Mouse (Mus musculus): ENCODE data around the gene Mbtps1. TPM values are rescaled to one million over a fixed set of nuclear protein-coding genes. Genes with fewer than 3 reads are reported as not detected.

Gene Mbtps1
- total RNA-seq, 1 experiment from 2014 or later: 122 TPM

DNA sequence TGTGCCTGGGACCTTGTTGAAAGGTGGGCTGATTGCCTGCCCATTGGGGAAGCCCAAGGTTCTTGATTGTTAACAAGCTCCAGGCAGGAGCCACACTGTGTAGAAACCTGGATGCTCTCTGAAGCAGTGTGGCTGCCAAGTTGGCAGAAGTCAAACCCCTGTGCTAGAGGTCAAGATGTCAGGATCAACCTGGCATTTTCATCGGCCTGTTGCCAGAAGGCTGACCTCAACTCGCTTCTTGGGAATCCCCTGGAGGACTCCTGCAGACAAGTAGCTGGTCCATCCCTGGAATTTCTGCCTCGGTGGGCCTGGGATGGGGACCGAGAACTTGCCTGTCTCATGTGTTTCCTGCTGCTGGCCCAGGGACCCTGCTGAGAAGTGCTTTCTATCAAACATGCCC is 56.4 kb downstream of the Mbtps1 start:
- no peak for DNase-seq

DNA sequence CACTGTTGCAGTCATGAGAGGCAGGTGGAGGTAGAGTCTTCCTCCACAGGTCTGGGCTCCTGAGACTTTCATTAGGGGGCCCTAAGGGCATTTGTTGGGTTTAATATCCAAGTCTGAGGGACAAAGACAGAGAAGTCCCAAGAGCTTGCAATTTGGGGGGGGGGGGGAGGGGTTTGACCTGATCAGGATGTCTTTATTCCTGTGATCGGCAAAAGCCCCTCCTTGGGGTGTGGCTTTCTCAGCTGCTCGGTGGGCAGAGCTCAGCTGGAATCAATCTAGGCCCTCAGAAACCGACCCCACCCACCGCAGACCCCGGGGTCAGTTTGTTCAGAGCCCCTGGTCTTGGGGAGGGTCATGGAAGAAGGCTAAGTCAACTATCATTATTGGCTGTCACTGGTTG is 56.9 kb downstream of the Mbtps1 start, which contains the start of gene Slc38a8:
TSS of gene Slc38a8 (minus strand) at position 101 of the 400 bp plus-strand sequence.
- DNase-seq: no peak

DNA sequence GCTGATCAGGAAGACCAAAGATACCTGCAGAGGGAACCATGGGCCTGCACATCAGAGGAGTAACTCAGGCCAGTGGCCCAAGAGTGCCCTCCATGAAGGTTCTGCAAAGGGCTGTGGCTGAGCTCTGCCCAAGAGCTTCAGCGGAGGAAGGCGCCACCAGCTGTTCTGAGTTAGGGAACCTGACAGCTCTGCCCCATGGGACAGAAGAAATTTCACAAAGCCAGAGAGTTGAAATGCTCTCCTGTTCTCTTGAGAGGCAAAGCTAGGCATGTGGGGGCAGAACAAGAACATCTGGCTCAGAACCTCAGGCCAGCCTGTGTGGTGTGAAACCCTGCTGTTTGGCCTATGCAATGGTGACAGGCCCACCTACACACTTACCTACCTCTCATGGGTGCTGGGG is 58.7 kb downstream of the Mbtps1 start:
- no peak for DNase-seq

DNA sequence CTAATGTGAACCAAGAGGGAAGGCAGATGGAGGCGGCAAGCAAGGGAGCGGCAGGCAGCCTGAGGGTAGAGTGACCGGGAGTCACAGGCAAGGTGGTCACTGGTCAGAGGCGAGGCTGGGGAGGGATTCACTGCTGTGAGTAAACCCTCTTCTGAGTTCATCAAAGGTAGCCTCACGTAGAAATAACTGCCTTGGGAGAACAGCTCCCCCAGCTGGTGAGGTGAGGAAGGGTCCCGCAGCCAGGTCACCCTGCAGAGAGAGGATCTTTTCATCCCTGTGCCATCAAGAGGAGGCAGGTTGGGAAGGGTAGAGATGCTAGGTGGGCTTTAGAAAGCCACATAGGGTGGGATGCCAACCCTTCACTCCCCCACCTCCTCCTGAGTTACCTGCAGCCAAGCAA is 61.7 kb downstream of the Mbtps1 start:
- DNase-seq: peak; percentile 57

DNA sequence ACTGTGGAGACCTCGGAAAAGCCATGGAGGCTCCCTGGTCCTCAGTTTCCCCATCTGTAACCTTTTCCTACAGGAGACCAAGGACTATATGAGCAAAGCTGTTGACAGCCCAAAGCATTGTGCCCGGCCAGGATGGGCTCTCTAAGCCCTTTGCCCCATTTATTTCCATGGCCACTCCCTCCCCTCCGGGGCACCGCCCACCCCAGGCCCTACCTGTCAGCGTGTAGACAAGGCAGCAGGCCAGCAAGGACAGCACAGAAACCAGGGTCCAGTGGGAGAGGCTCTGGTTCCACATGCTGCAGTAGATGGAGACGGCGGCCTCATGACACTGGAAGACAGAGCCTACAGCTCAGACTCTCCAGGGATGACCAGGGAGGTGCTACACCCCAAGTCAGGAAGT is 71.4 kb downstream of the Mbtps1 start:
- DNase-seq: no peak

DNA sequence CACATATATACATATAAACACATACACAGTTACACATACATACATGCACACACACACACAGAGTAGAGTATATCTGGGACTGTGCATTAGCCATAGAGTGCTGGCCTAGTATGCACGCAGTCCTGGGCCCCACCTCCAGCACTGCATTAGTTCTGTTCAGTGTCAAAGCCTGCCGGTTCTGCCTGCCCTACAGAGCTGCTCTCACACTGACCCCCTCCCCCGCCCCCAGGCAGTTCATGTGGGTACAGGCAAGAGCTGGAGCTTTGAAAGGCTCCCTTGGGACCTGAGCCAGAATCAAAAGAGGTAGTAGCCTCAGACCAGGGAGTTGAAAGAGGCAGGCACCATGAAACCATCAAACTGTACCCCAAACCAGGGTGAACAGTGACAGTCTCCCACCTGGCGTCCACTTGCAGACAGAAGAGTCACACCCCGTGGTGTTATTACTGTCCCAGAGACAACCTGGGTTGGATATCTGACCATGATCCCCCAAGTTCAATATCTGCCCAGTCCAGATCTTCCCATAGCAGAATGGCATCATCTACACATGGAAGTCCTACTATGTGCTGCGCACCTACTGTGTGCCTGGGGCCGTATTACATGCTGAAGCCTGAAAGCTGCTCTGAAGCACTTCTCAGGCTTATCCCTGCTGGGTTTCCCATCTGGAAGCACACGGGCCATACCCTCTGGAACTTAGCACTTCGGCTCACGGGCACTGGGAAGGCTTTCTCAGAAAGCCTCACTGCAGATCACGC is 74.2 kb downstream of the Mbtps1 start:
- no peak for DNase-seq

DNA sequence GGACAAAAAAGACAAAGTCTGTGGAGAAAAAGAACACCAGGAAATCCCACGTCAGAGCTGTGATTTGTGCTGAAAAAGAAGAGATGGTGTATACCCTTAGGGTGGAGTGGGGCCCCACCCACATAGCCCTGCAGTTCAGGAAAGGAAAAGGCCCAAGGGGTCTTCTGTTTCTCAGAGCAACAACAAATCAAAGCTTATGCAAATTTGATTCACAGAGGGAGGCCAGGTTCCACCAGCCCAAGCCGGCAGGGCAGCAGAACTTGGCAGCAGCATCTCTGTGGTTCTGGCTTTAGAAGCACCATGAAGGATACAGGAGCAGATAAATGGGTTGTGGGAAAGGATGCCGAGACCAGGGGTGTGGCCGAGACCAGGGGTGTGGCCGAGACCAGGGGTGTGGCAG is 79.9 kb downstream of the Mbtps1 start:
- no peak for DNase-seq

DNA sequence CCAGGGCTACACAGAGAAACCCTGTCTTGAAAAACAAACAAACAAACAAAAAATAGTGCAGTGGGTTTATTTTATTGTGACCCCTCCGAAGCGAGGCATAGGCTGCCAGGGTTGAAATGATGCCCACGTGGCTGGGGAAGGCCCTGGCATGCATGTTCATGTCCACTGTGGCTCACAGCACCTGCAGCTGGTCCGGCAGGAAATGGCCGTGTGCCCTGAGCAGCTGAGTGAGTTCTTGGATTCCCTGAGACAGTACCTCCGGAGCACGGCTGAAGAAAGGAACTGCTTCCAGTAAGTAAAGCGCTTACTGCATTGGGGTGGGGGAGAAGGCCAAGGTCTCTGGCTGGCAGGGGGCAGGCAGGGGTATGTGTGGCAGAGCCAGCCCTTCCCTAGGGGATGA is 90.4 kb downstream of the Mbtps1 start:
- no peak for DNase-seq

DNA sequence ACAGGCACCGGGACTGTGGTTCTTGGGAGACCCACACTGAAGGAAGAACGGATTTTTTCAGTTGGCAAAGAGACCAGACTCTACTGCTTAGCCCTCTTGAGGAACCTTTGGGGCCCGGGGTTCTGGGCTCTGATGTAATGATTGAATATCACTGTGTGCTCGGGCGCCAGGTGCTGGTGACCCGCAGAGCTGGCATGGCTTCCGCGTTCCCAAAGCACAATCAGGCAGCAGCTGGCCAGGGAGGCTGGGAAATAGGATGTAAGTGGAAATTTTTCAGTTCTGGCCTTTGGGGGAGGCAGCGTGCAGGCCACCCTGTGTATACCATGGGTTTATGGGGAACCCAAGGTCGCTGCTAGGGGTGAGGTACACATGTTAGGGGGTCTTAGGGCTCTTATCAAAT is 91.7 kb downstream of the Mbtps1 start:
- DNase-seq: no peak

DNA sequence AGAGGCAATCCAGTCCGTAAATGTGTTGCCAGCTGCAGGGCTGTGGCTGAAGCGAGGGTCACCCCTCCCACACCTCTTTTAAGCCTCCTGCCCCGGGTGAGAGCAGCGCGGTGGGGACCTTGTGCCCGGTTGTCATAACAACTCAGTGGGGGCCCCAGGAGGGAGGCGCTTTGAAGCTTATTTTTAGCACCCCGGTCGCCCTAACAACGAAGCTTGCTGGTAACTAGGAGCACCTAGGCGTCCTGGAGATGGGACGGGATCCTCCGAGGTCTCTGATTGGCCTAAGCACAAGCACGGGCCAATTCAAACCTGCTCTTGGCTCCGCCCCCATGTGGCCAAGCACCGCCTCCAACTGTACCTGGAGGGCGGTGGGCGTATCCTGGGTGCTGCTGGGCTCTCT is 92.4 kb downstream of the Mbtps1 start:
- no peak for DNase-seq

DNA sequence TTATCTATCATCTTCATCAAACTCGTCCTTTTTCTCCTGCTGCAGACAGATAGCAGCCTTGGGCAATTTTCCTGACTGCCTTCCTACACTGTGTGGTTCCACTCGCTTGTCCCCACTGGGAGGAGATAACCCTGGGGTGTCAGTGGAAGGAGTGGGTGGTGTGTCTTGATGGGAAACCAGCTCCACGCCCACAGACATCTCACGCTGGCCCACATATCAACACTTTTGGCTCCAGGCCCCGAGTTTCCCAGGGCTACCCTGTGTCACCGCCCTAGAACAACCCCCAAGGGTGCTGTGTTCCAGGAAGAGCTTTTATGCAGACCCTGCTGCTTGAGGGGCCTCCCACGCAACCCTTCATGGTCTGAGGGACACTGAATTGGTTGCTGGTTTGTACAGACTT is 94.8 kb downstream of the Mbtps1 start:
- no peak for DNase-seq

DNA sequence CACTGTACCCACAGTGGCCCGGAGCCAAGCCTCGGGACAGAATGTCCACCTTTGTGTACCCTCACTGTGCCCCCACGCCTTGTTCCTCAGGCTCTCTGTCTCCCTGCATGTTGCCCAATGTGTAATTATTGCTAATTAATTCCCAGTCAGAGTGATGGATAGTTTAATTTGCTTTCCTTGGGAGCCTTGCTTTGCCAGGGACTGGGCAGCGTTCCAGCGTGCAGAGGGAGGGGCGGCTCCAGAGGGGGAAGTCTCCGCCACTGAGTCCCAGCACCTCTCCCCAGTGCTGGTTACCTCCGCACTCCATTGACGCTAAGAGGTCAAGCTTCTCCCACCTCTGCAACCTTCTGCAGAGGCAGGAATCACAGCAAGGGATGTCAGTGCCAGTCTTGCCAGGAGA is 97.2 kb downstream of the Mbtps1 start:
- no peak for DNase-seq

DNA sequence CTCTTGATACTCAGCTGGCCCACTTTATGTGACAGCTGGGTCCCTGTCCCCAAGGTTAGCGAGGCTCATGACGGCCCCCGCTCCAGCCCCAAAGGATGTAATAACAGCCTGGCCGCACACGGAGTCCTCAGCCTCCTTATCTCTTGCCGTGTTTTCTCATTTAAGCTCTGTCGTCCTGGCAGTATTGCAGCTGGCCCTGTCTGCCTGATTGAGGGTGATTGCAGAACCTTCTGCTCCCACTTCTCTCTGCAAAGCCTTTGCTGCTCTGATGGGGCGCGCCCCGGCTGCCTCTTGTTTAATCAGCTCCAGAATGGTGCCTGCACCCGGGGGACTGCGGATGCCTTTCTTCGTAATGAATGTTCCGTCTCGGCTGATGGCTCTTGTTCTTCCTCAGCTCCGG is 98.8 kb downstream of the Mbtps1 start:
- no peak for DNase-seq

Other genes starting within 250 kb of the Mbtps1 start
- 153 and 194 TPM in 2 replicates for gene Hsbp1, start 214.2 kb downstream of the Mbtps1 start, total RNA-seq (2021)
- gene Mlycd, start 163.9 kb downstream of the Mbtps1 start, total RNA-seq (2021): 46.2 and 49.0 TPM in 2 replicates
- gene Osgin1, start 124.6 kb downstream of the Mbtps1 start, total RNA-seq (2021): 73.4 and 110 TPM in 2 replicates
- 6.5 and 7.0 TPM in 2 replicates for gene Necab2, start 112.0 kb downstream of the Mbtps1 start, total RNA-seq (2021)
- gene Slc38a8, start 57.0 kb downstream of the Mbtps1 start, total RNA-seq (2021): not detected in 2 replicates
- 40.0 and 64.0 TPM in 2 replicates for gene Hsdl1, start 16.4 kb upstream of the Mbtps1 start, total RNA-seq (2021)
- gene Dnaaf1, start 16.5 kb upstream of the Mbtps1 start, total RNA-seq (2021): 0.15 TPM in 1 of 2 replicates, not detected in the other
- 14.0 and 15.7 TPM in 2 replicates for gene Taf1c, start 46.5 kb upstream of the Mbtps1 start, total RNA-seq (2021)
- not detected in 2 replicates for gene Adad2, start 54.0 kb upstream of the Mbtps1 start, total RNA-seq (2021)
- gene Kcng4, start 76.9 kb upstream of the Mbtps1 start, total RNA-seq (2021): 0.30 and 0.52 TPM in 2 replicates
- 4.6 and 6.1 TPM in 2 replicates for gene Wfdc1, start 107.6 kb upstream of the Mbtps1 start, total RNA-seq (2021)
- 0.67 and 0.95 TPM in 2 replicates for gene Atp2c2, start 141.3 kb upstream of the Mbtps1 start, total RNA-seq (2021)
- gene Tldc1, start 219.7 kb upstream of the Mbtps1 start, total RNA-seq (2021): 11.3 and 22.1 TPM in 2 replicates

Measured in adrenal gland, postnatal 25 days (tissue).